Mouse (Mus musculus): ENCODE measurements at regions not wholly inside any gene's neighbourhood (a gene's known extent, or its start where the extent isn't known, plus 50 kb on each side); places are given as distances from the start of the nearest gene placed in this dataset.

DNA sequence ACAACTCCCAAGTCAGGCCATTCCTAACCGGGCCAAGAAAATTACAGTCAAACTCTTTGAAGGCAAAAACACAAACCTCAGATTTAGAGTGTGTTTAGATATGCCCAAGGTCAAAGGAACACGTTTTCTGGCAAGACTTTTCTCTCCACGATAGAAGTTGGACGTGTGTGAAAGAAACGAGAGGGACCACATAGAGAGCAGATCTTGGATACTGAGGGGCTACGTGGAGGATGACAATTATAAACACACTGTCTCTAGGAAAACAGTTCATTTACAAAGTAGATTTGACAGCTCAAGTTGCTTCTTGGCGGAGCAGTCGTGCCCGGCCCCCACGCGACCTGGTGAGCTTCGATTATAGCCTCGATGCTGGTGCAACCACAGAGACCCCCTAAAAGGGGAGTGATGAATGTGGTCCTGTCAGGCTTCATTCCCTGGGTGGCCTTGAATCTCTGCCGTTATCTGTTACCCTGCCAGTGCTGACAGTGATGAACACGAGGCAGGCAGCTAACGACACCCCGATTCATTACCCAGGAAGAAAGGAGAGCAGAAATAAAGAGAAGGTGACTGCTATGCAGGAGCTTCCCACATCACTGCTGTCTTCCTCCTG is 187.4 kb upstream of the Noct start:
- Histone ChIP-seq H3K27ac (ENCODE audit: low read depth, low read length) (no peak overlapping the region), H3K9me3 (ENCODE audit: control insufficient read depth, low read length) (no peaks in the 10 kb centered on the region), H3K4me3 (ENCODE audit: low read depth, low read length) (no peak overlapping the region), H3K4me1 (replicated peaks; ENCODE audit: control insufficient read depth, insufficient read depth, low read length) (no peaks in the 10 kb centered on the region), H3K27me3 (ENCODE audit: control insufficient read depth, insufficient read depth, low read length) (no peaks in the 10 kb centered on the region), H3K36me3 (ENCODE audit: control insufficient read depth, insufficient read depth, low read length) (no peaks in the 10 kb centered on the region), H3K4me2 (replicated peaks; ENCODE audit: low read depth, low read length) (no peak overlapping the region), H3K9ac (ENCODE audit: low read depth, low read length) (no peak overlapping the region)
- ATAC-seq (ENCODE audit: low FRiP score) (peak; percentile 38; the same call in 1 of the 2 replicates), DNase-seq (ENCODE audit: low spot score) (no peak)
- WGBS: 56% methylated on average over 17 of the region's 17 CpGs

DNA sequence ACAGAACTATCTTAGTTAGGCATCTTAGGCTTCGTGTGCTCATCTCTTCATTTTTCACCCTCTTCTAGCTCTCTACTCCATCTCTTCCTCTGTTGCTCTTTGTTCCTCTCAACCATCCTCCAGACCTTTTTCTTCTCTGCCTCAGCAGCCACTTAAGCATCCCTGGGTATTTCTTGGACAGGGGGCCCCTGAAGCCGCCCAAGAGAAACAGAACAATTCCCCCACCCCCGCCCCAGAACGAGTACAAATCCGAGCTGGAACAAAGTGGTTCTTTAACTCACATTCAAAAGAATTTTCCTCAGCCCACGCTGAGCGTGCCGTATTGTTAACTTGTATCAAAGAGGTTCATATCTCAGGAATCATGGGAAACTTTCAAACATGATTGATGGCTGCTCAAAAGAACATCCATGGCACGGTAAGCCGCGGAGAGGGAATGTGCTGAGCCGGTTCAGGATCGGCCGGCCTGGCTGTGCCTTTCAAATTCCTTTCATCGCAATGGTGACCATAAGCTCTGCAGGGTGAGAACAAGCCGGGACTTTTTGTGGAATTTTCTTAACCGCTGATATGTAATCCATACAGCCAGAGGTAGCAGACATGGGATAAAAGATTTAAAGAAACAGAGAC is 181.9 kb upstream of the Noct start:
- ATAC-seq (ENCODE audit: low FRiP score): peak; percentile 57
- H3K9ac ChIP-seq (ENCODE audit: low read depth, low read length): no peak overlapping the region
- H3K36me3 ChIP-seq (ENCODE audit: control insufficient read depth, insufficient read depth, low read length): no peaks in the 10 kb centered on the region
- H3K9me3 ChIP-seq (ENCODE audit: control insufficient read depth, low read length): no peaks in the 10 kb centered on the region
- no peaks in the 10 kb centered on the region for H3K4me1 ChIP-seq (replicated peaks; ENCODE audit: control insufficient read depth, insufficient read depth, low read length)
- H3K27me3 ChIP-seq (ENCODE audit: control insufficient read depth, insufficient read depth, low read length): no peaks in the 10 kb centered on the region
- 43% methylated on average over 17 of the region's 17 CpGs for WGBS
- no peak overlapping the region for H3K4me2 ChIP-seq (replicated peaks; ENCODE audit: low read depth, low read length)
- no peak overlapping the region for H3K27ac ChIP-seq (ENCODE audit: low read depth, low read length)
- DNase-seq (ENCODE audit: low spot score): peak; percentile 43
- H3K4me3 ChIP-seq (ENCODE audit: low read depth, low read length): no peak overlapping the region

DNA sequence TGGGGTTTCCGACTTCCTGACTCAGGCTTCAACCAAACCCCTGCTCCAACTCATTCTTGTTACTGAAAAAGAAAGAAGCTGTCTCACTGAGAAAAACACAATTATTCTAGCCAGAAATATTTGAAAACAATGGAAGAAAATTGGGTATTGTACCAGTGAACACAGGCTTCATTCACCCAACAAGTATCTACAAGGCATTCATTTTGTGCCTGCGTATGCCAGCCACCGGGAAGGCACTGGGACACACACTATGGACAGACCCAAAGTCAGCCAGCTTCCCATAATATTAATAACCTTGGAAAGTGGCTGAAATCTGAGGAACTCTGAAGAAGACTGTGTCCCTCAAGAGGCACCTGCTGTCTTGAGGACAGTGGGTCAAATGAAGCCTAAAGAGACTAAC is 175.5 kb upstream of the Noct start:
- Histone ChIP-seq H3K36me3 (ENCODE audit: control insufficient read depth, insufficient read depth, low read length) (no peaks in the 10 kb centered on the region), H3K27ac (ENCODE audit: low read depth, low read length) (no peak overlapping the region), H3K27me3 (ENCODE audit: control insufficient read depth, insufficient read depth, low read length) (no peaks in the 10 kb centered on the region), H3K4me1 (replicated peaks; ENCODE audit: control insufficient read depth, insufficient read depth, low read length) (no peaks in the 10 kb centered on the region), H3K4me3 (ENCODE audit: low read depth, low read length) (no peak overlapping the region), H3K4me2 (replicated peaks; ENCODE audit: low read depth, low read length) (no peak overlapping the region), H3K9me3 (ENCODE audit: control insufficient read depth, low read length) (no peaks in the 10 kb centered on the region), H3K9ac (ENCODE audit: low read depth, low read length) (no peak overlapping the region)
- DNase-seq (ENCODE audit: low spot score) (no peak), ATAC-seq (ENCODE audit: low FRiP score) (no peak)
- 91% methylated on average over 3 of the region's 3 CpGs for WGBS

DNA sequence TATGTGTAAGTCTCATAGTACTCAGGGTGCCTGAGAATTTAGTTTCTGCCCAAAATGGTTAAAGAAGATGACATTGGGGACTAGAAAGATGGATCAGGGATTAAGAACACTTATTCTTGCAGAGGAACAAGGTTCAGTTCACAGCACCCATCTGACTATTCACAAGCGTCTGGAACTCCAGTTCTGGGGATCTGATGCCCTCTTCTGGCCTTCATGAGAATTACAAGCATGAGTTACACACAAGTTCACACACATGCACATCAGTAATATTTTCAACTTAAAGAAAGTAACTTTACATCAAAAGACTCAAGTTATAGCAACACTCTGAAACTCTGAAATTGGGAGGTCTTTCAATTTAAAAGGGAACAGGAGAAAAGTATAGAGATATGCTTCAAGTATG is 174.1 kb upstream of the Noct start:
- Histone ChIP-seq H3K4me2 (replicated peaks; ENCODE audit: low read depth, low read length) (no peak overlapping the region), H3K27me3 (ENCODE audit: control insufficient read depth, insufficient read depth, low read length) (no peaks in the 10 kb centered on the region), H3K4me3 (ENCODE audit: low read depth, low read length) (no peak overlapping the region), H3K9me3 (ENCODE audit: control insufficient read depth, low read length) (no peaks in the 10 kb centered on the region), H3K27ac (ENCODE audit: low read depth, low read length) (no peak overlapping the region), H3K9ac (ENCODE audit: low read depth, low read length) (no peak overlapping the region), H3K36me3 (ENCODE audit: control insufficient read depth, insufficient read depth, low read length) (no peaks in the 10 kb centered on the region), H3K4me1 (replicated peaks; ENCODE audit: control insufficient read depth, insufficient read depth, low read length) (no peaks in the 10 kb centered on the region)
- DNase-seq (ENCODE audit: low spot score) (no peak), ATAC-seq (ENCODE audit: low FRiP score) (no peak)
- 85% methylated on average over 1 of the region's 1 CpGs for WGBS

DNA sequence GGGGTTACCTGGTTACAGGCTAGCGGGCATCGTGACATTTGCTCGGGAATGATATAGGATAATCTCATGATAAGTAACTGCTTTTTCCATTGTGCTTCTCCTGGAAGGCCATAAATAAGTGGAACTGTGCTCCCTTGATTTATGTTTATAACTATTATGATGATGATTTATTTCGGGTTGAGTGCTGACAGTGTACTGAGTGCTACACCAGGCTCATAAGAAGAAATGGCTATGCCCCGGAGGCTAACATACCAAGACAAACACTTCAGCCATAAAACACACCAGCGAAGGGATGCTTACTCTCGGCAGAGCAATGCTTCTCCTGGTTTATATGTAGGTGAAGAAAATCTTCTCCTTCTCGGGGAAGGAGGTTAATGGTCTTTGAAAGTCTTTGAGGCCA is 169.2 kb upstream of the Noct start:
- H3K4me2 ChIP-seq (replicated peaks; ENCODE audit: low read depth, low read length): no peak overlapping the region
- no peak overlapping the region for H3K27ac ChIP-seq (ENCODE audit: low read depth, low read length)
- DNase-seq (ENCODE audit: low spot score) (no peak), ATAC-seq (ENCODE audit: low FRiP score) (no peak)
- H3K4me3 ChIP-seq (ENCODE audit: low read depth, low read length): no peak overlapping the region
- no peak overlapping the region for H3K9ac ChIP-seq (ENCODE audit: low read depth, low read length)
- H3K4me1 ChIP-seq (replicated peaks; ENCODE audit: control insufficient read depth, insufficient read depth, low read length): no peaks in the 10 kb centered on the region
- 90% methylated on average over 8 of the region's 8 CpGs for WGBS
- no peaks in the 10 kb centered on the region for H3K36me3 ChIP-seq (ENCODE audit: control insufficient read depth, insufficient read depth, low read length)
- H3K27me3 ChIP-seq (ENCODE audit: control insufficient read depth, insufficient read depth, low read length): no peaks in the 10 kb centered on the region
- H3K9me3 ChIP-seq (ENCODE audit: control insufficient read depth, low read length): no peaks in the 10 kb centered on the region

DNA sequence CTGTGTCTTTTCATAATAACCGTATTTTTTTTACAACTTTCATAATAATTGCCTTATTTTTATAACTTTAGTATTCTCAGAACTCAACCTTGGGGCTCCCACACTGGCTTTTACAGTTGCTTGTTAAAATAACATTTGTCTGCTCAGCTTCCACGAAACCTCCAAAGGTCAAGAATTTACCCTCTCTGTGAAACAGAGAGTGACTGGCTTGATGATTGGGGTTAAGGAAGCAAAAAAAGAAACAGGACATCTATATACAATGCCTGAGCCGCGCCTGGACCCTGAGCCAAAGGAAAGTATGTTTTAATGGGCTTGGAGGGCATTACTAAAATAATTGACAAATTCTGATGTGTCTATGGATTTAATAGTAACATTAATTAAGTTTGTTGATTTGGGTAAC is 160.0 kb upstream of the Noct start:
- DNase-seq (ENCODE audit: low spot score): no peak
- WGBS: 51% methylated on average over 4 of the region's 4 CpGs
- no peaks in the 10 kb centered on the region for H3K27me3 ChIP-seq (ENCODE audit: control insufficient read depth, insufficient read depth, low read length)
- H3K9ac ChIP-seq (ENCODE audit: low read depth, low read length): no peak overlapping the region
- no peaks in the 10 kb centered on the region for H3K9me3 ChIP-seq (ENCODE audit: control insufficient read depth, low read length)
- H3K4me2 ChIP-seq (replicated peaks; ENCODE audit: low read depth, low read length): no peak overlapping the region
- no peak for ATAC-seq (ENCODE audit: low FRiP score)
- H3K36me3 ChIP-seq (ENCODE audit: control insufficient read depth, insufficient read depth, low read length): no peaks in the 10 kb centered on the region
- no peak overlapping the region for H3K27ac ChIP-seq (ENCODE audit: low read depth, low read length)
- no peak overlapping the region for H3K4me3 ChIP-seq (ENCODE audit: low read depth, low read length)
- H3K4me1 ChIP-seq (replicated peaks; ENCODE audit: control insufficient read depth, insufficient read depth, low read length): no peaks in the 10 kb centered on the region; the same call in 1 of the 2 replicates

DNA sequence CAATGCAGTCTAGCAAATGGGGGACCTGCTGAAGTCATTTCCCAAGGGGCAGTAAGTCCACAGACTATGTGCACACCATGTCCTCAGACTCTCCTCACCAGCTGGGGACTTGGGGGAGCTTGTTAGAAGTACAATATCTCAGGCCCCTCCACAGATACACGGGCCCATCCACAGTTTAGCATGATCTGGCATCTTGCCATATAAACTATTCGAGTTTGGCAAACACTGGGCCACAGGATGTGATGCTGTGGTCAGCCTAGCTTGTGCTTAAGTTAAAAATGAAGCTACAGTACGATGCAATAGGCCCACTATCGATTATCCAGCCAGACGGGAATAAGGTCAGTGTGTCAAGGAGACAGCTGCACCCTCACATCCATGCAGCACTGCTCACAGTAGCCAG is 157.9 kb upstream of the Noct start:
- H3K27me3 ChIP-seq (ENCODE audit: control insufficient read depth, insufficient read depth, low read length): no peaks in the 10 kb centered on the region
- WGBS: 56% methylated on average over 5 of the region's 5 CpGs
- H3K9ac ChIP-seq (ENCODE audit: low read depth, low read length): no peak overlapping the region
- no peak overlapping the region for H3K4me3 ChIP-seq (ENCODE audit: low read depth, low read length)
- H3K9me3 ChIP-seq (ENCODE audit: control insufficient read depth, low read length): no peaks in the 10 kb centered on the region
- ATAC-seq (ENCODE audit: low FRiP score): no peak
- no peak overlapping the region for H3K27ac ChIP-seq (ENCODE audit: low read depth, low read length)
- no peak overlapping the region for H3K4me2 ChIP-seq (replicated peaks; ENCODE audit: low read depth, low read length)
- no peak for DNase-seq (ENCODE audit: low spot score)
- no peaks in the 10 kb centered on the region; the same call in 1 of the 2 replicates for H3K4me1 ChIP-seq (replicated peaks; ENCODE audit: control insufficient read depth, insufficient read depth, low read length)
- H3K36me3 ChIP-seq (ENCODE audit: control insufficient read depth, insufficient read depth, low read length): no peaks in the 10 kb centered on the region

DNA sequence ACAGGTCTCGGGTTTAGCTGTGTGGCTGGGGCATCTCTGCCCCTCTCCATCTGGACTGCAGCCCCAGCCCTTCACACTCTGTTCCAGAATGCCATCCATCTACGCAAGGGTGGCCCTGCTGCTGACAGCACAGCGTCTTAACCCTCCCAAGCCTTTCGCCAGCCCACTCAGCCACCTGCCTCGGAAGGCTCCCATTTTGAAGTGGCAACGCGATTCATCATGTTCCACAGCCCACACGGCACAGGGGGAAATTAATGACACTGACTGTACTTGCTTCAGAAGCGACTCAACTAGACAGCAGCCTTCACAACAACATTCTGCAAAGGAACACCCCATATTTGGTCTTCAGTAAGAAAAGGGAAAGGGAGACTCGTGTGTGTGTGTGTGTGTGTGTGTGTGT is 151.8 kb upstream of the Noct start:
- ATAC-seq (ENCODE audit: low FRiP score) (0 out of 2 replicates have a peak, but pooled peaks have one; percentile 14), DNase-seq (ENCODE audit: low spot score) (no peak)
- H3K4me2 ChIP-seq (replicated peaks; ENCODE audit: low read depth, low read length): no peak overlapping the region
- H3K27me3 ChIP-seq (ENCODE audit: control insufficient read depth, insufficient read depth, low read length): no peaks in the 10 kb centered on the region
- H3K9ac ChIP-seq (ENCODE audit: low read depth, low read length): no peak overlapping the region
- no peak overlapping the region for H3K4me3 ChIP-seq (ENCODE audit: low read depth, low read length)
- H3K4me1 ChIP-seq (replicated peaks; ENCODE audit: control insufficient read depth, insufficient read depth, low read length): no peaks in the 10 kb centered on the region; the same call in 1 of the 2 replicates
- no peaks in the 10 kb centered on the region for H3K9me3 ChIP-seq (ENCODE audit: control insufficient read depth, low read length)
- 75% methylated on average over 10 of the region's 10 CpGs for WGBS
- no peaks in the 10 kb centered on the region for H3K36me3 ChIP-seq (ENCODE audit: control insufficient read depth, insufficient read depth, low read length)
- no peak overlapping the region for H3K27ac ChIP-seq (ENCODE audit: low read depth, low read length)

DNA sequence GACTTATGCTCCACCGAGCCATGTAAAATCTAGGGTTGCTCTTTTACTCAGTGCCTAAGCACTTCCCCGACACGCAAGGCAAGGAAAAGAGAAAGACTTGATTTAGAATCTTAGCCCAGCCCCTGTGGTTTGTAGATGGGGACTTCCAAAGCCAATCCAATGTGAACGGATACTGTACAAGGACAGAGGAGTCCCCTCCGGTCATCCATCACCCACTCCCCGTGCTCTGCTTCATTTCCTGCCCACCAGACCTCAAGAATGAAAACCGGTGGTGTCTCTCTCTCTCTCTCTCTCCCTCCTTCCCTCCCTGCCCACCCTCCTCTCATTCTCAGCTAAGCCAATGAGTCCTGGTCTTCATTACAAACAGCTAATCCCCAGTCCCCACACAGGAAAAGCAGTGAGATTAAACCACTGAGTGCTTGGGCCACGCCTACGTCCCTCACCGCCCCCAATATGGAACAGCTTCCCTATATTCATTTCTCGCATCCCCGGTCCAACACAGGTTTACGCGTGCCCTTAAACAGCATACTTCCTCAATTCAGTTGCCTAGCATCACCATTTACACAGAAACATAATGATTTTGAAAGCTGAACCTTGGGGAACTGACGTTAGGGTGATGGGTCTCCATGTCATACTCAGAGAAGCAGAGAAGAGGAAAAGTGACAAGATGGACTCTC is 151.1 kb upstream of the Noct start:
- no peak overlapping the region for H3K27ac ChIP-seq (ENCODE audit: low read depth, low read length)
- no peak overlapping the region for H3K4me2 ChIP-seq (replicated peaks; ENCODE audit: low read depth, low read length)
- no peaks in the 10 kb centered on the region; the same call in 1 of the 2 replicates for H3K4me1 ChIP-seq (replicated peaks; ENCODE audit: control insufficient read depth, insufficient read depth, low read length)
- no peaks in the 10 kb centered on the region for H3K27me3 ChIP-seq (ENCODE audit: control insufficient read depth, insufficient read depth, low read length)
- no peaks in the 10 kb centered on the region for H3K36me3 ChIP-seq (ENCODE audit: control insufficient read depth, insufficient read depth, low read length)
- DNase-seq (ENCODE audit: low spot score) (no peak), ATAC-seq (ENCODE audit: low FRiP score) (peak; percentile 64)
- 86% methylated on average over 15 of the region's 15 CpGs for WGBS
- H3K9me3 ChIP-seq (ENCODE audit: control insufficient read depth, low read length): no peaks in the 10 kb centered on the region
- H3K4me3 ChIP-seq (ENCODE audit: low read depth, low read length): no peak overlapping the region
- no peak overlapping the region for H3K9ac ChIP-seq (ENCODE audit: low read depth, low read length)

All from hindbrain, embryonic 11.5 days (tissue).